Mouse (Mus musculus): ENCODE measurements around the gene Baiap2l1.
"Not testable (repeated sequence)": the region's sequence is repeated elsewhere in the genome, so short reads cannot be mapped to it uniquely, and the experiment has no call there.

Baiap2l1 gene

GRCm38 (mm10) chr5:144357881-144358591, at the start of gene Baiap2l1:
Gene Baiap2l1, minus strand, starts transcription at chr5:144358112.
- peak; percentile 92 for DNase-seq (ENCODE audit: low read depth, low spot score)

GRCm38 (mm10) chr5:144406256-144406655, 48.3 kb upstream of the Baiap2l1 start:
- DNase-seq (ENCODE audit: low read depth, low spot score): no peak

GRCm38 (mm10) chr5:144400821-144401220, 42.9 kb upstream of the Baiap2l1 start:
- DNase-seq (ENCODE audit: low read depth, low spot score): no peak

GRCm38 (mm10) chr5:144397566-144397965, 39.7 kb upstream of the Baiap2l1 start:
- peak; percentile 14 for DNase-seq (ENCODE audit: low read depth, low spot score)

- DNase-seq (ENCODE audit: low read depth, low spot score): no peak
Measured at GRCm38 (mm10) chr5:144394142-144394541, 36.2 kb upstream of the Baiap2l1 start.

- DNase-seq (ENCODE audit: low read depth, low spot score): peak; percentile 68
Measured at GRCm38 (mm10) chr5:144387851-144388250, 29.9 kb upstream of the Baiap2l1 start.

GRCm38 (mm10) chr5:144383936-144384335, 26.0 kb upstream of the Baiap2l1 start:
- no peak for DNase-seq (ENCODE audit: low read depth, low spot score)

GRCm38 (mm10) chr5:144381782-144382181, 23.9 kb upstream of the Baiap2l1 start:
- DNase-seq (ENCODE audit: low read depth, low spot score): peak; percentile 10

- no peak for DNase-seq (ENCODE audit: low read depth, low spot score)
Measured at GRCm38 (mm10) chr5:144380689-144381088, 22.8 kb upstream of the Baiap2l1 start.

- no peak for DNase-seq (ENCODE audit: low read depth, low spot score)
Measured at GRCm38 (mm10) chr5:144379431-144379830, 21.5 kb upstream of the Baiap2l1 start.

- no peak for DNase-seq (ENCODE audit: low read depth, low spot score)
Measured at GRCm38 (mm10) chr5:144372885-144373284, 15.0 kb upstream of the Baiap2l1 start.

GRCm38 (mm10) chr5:144372177-144372576, 14.3 kb upstream of the Baiap2l1 start:
- DNase-seq (ENCODE audit: low read depth, low spot score): peak; percentile 35

- DNase-seq (ENCODE audit: low read depth, low spot score): peak; percentile 50
Measured at GRCm38 (mm10) chr5:144370986-144371385, 13.1 kb upstream of the Baiap2l1 start.

GRCm38 (mm10) chr5:144368661-144369205, 10.8 kb upstream of the Baiap2l1 start:
- DNase-seq (ENCODE audit: low read depth, low spot score): peak; percentile 20

- DNase-seq (ENCODE audit: low read depth, low spot score): not testable (repeated sequence)
Measured at GRCm38 (mm10) chr5:144366551-144366950, 8.6 kb upstream of the Baiap2l1 start.

GRCm38 (mm10) chr5:144364680-144365357, 6.9 kb upstream of the Baiap2l1 start:
- DNase-seq (ENCODE audit: low read depth, low spot score): no peak

- DNase-seq (ENCODE audit: low read depth, low spot score): no peak
Measured at GRCm38 (mm10) chr5:144360346-144360745, 2.4 kb upstream of the Baiap2l1 start.

- no peak for DNase-seq (ENCODE audit: low read depth, low spot score)
Measured at GRCm38 (mm10) chr5:144359886-144360285, 2.0 kb upstream of the Baiap2l1 start.

GRCm38 (mm10) chr5:144358592-144358917, 643 bp upstream of the Baiap2l1 start:
- no peak for DNase-seq (ENCODE audit: low read depth, low spot score)

- DNase-seq (ENCODE audit: low read depth, low spot score): no peak
Measured at GRCm38 (mm10) chr5:144357551-144357880, 396 bp downstream of the Baiap2l1 start.

GRCm38 (mm10) chr5:144356776-144357455, 996 bp downstream of the Baiap2l1 start:
- DNase-seq (ENCODE audit: low read depth, low spot score): peak; percentile 38

- peak; percentile 64 for DNase-seq (ENCODE audit: low read depth, low spot score)
Measured at GRCm38 (mm10) chr5:144352250-144353047, 5.5 kb downstream of the Baiap2l1 start.
